Mouse (Mus musculus): ENCODE measurements around the gene Srsf3. TPM values are rescaled to one million over a fixed set of nuclear protein-coding genes. Genes with fewer than 3 reads are reported as not detected.

Gene Srsf3
- polyA plus RNA-seq, 1 experiment from 2014 or later = 559 TPM

Other genes with a start within 250 kb of the Srsf3 start
- gene Brpf3, start 231.5 kb upstream of the Srsf3 start, polyA plus RNA-seq (2014; fragmentation: Nextera tagmentation; extraction: Ambion mirVana) = 4.7 and 8.2 TPM in 2 replicates
- 0.04 TPM in 1 of 2 replicates, not detected in the other for gene Pnpla1, start 174.2 kb upstream of the Srsf3 start, polyA plus RNA-seq (2014; fragmentation: Nextera tagmentation; extraction: Ambion mirVana)
- gene 4930539E08Rik, start 117.3 kb upstream of the Srsf3 start, polyA plus RNA-seq (2014; fragmentation: Nextera tagmentation; extraction: Ambion mirVana) = 1.0 and 1.2 TPM in 2 replicates
- gene Pxt1, start 88.8 kb upstream of the Srsf3 start, polyA plus RNA-seq (2014; fragmentation: Nextera tagmentation; extraction: Ambion mirVana) = not detected in 2 replicates
- gene Kctd20, start 80.7 kb upstream of the Srsf3 start, polyA plus RNA-seq (2014; fragmentation: Nextera tagmentation; extraction: Ambion mirVana) = 61.1 and 93.6 TPM in 2 replicates
- gene Stk38, start 24.6 kb upstream of the Srsf3 start, polyA plus RNA-seq (2014; fragmentation: Nextera tagmentation; extraction: Ambion mirVana) = 74.8 and 102 TPM in 2 replicates
- gene Cdkn1a, start 58.3 kb downstream of the Srsf3 start, polyA plus RNA-seq (2014; fragmentation: Nextera tagmentation; extraction: Ambion mirVana) = 80.8 and 109 TPM in 2 replicates
- gene Rab44, start 81.5 kb downstream of the Srsf3 start, polyA plus RNA-seq (2014; fragmentation: Nextera tagmentation; extraction: Ambion mirVana) = 0.20 TPM in 1 of 2 replicates, not detected in the other
- gene Cpne5, start 205.5 kb downstream of the Srsf3 start, polyA plus RNA-seq (2014; fragmentation: Nextera tagmentation; extraction: Ambion mirVana) = 27.6 and 32.6 TPM in 2 replicates
- gene Ppil1, start 231.6 kb downstream of the Srsf3 start, polyA plus RNA-seq (2014; fragmentation: Nextera tagmentation; extraction: Ambion mirVana) = 112 and 114 TPM in 2 replicates
- 117 and 122 TPM in 2 replicates for gene BC004004, start 236.2 kb downstream of the Srsf3 start, polyA plus RNA-seq (2014; fragmentation: Nextera tagmentation; extraction: Ambion mirVana)